Mouse (Mus musculus) heart, embryonic 11.5 days (tissue): ENCODE results near the gene Cel. TPM values are rescaled to one million over a fixed set of nuclear protein-coding genes. Genes with fewer than 3 reads are reported as not detected.

Experiments
- ATAC-seq: fragments of 200-750 bp; cut with Nextera tagmentation; replicated peaks from 2 replicates; pipeline ENCODE4 v1.8.0; 2017; ENCODE audit warnings: moderate library complexity; ENCODE audit not compliant: insufficient number of reproducible peaks, low FRiP score, low TSS enrichment
- H3K27ac ChIP-seq: fragments of 300-500 bp; sonication (generic); 2 replicates; pipeline ENCODE4 v1.5.1; 2014; ENCODE audit warnings: mild to moderate bottlenecking, low read depth, low read length
- H3K27me3 ChIP-seq: fragments of 300-500 bp; sonication (generic); 2 replicates; pipeline ENCODE4 v1.6.1; 2014; ENCODE audit warnings: mild to moderate bottlenecking, low read length, mixed read lengths; ENCODE audit not compliant: control insufficient read depth, insufficient read depth
- H3K36me3 ChIP-seq: fragments of 300-500 bp; sonication (generic); 2 replicates; pipeline ENCODE4 v1.6.1; 2014; ENCODE audit warnings: mild to moderate bottlenecking, low read length, moderate library complexity, mixed read lengths; ENCODE audit not compliant: control insufficient read depth, insufficient read depth
- H3K4me1 ChIP-seq: fragments of 300-500 bp; sonication (generic); 2 replicates; pipeline ENCODE4 v1.6.1; 2014; ENCODE audit warnings: low read length; ENCODE audit not compliant: control insufficient read depth, insufficient read depth
- H3K4me2 ChIP-seq: fragments of 300-500 bp; sonication (generic); 2 replicates; pipeline ENCODE4 v1.6.1; 2014; ENCODE audit warnings: mild to moderate bottlenecking, moderate library complexity
- H3K4me3 ChIP-seq: fragments of 300-500 bp; sonication (generic); 2 replicates; pipeline ENCODE4 v1.5.1; 2014; ENCODE audit warnings: low read depth, low read length
- H3K9ac ChIP-seq: fragments of 300-500 bp; sonication (generic); 2 replicates; pipeline ENCODE4 v1.6.1; 2014; ENCODE audit warnings: mild to moderate bottlenecking, low read depth, low read length, moderate library complexity
- H3K9me3 ChIP-seq: fragments of 300-500 bp; sonication (generic); replicated peaks from 2 replicates; pipeline ENCODE4 v1.6.1; 2016; ENCODE audit warnings: low read length; ENCODE audit not compliant: control insufficient read depth
- WGBS: fragments of 180-500 bp; shearing (Covaris S2); extraction: QIAGEN DNeasy Blood & Tissue Kit; methylation state at CpG from one replicate; pipeline ENCODE4 v1.1.7; 2014; ENCODE audit not compliant: insufficient replicate concordance; 5-methylcytosine and 5-hydroxymethylcytosine counted together
- polyA plus RNA-seq: library from polyadenylated mRNA; unstranded; fragments of >200 nt; fragmentation: Nextera tagmentation; extraction: Ambion mirVana; gene quantifications from 2 replicates; pipeline ENCODE4 v1.2.1, GENCODE M21; 2014

Cel gene
- polyA plus RNA-seq, 1 experiment from 2014 or later: not detected

DNA sequence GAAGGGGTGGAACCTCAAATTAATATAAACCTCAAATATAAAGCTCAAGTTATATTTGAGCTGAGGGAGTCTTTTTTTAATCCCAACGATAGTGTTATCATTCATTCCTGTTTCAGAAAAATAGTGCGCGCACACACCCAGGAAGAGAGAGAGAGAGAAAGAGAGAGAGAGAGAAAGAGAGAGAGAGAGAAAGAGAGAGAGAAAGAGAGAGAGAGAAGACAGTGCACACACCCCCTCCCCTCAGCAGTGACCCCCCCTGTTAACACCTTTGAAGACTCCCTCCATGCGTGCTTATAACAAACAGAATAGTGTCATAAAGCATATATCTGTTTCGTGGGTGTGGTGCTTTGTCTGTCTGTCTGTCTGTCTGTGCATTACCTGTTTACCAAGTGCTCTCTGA is 40.3 kb upstream of the Cel start:
- Histone ChIP-seq H3K4me3 (no peak overlapping the region), H3K27me3 (no peaks in the 10 kb centered on the region), H3K9ac (no peak overlapping the region), H3K9me3 (no peaks in the 10 kb centered on the region), H3K4me1 (peaks cover 25% of the 10 kb centered on the region), H3K4me2 (no peak overlapping the region), H3K27ac (no peak overlapping the region), H3K36me3 (no peaks in the 10 kb centered on the region)
- 92% methylated on average over 5 of the region's 5 CpGs for WGBS
- ATAC-seq: no peak

DNA sequence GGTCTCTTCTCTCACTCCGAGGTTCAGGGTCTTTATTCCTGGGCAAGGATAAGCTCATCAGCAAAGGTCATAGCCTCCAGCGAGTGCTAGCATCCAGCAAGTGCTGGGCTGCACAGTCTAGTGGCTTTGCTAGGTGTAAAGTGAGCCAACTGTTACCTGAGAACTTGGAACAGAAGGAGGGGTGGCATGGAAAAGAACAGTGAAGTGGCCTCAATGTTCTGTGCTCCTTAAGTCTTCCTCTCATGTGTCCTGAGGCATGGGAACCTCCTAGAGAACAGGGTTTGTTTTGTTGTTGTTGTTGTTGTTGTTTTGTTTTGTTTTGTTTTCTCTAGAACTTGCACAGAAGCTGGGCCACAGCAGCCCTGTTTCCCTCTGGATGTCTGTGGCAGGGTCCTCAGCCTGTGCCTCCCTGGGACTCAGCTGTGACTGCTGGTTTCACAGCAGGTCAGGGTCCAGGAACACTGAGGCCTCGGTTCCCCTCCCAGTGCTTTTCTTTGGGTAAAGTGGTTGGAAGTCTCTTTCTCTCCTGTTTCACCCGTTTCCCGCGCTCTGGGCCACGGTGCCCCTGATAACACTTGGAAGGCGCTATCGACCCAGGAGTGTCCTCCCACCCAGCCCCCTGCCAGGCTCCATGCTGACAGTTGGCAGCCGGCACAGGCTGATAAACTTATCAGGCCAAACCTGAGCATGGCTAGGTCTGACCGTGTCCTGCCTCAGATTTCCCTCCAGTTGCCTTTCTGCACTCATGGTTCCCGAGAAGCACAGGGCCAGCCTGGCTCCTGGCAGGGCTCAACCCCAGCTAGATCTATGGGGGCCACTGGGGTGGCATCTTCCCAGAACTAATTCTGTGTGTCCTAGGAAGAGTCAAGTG is 38.8 kb upstream of the Cel start:
- Histone ChIP-seq H3K9me3 (no peaks in the 10 kb centered on the region), H3K4me3 (no peak overlapping the region), H3K27me3 (no peaks in the 10 kb centered on the region), H3K4me1 (peaks cover 35% of the 10 kb centered on the region), H3K4me2 (0 out of 2 replicates have a peak overlapping the region, but pooled peaks have one; percentile 9), H3K9ac (peak overlapping the region; percentile 48), H3K36me3 (no peaks in the 10 kb centered on the region), H3K27ac (peak overlapping the region; percentile 24; the same call in 1 of the 2 replicates)
- 15% methylated on average over 12 of the region's 12 CpGs for WGBS
- ATAC-seq: peak; percentile 74

DNA sequence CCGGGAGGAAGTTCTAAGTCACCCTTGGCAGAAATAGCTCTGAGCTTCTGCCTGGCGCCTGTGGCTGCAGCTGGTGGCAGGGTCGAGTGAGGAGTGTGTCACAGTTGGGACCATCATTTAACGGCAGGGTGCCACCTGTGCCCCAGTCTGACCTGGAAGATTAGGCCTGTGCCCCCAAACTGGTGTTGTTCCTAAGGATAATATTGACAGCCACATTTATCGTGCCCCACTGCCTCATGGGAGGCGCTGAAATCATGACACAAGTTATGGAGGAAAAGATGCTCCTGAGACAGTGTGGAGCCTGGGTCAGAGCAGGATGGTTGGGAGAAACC is 36.3 kb upstream of the Cel start:
- ATAC-seq: no peak
- no peaks in the 10 kb centered on the region for H3K36me3 ChIP-seq
- peaks cover 35% of the 10 kb centered on the region for H3K4me1 ChIP-seq
- no peaks in the 10 kb centered on the region; the same call in 1 of the 2 replicates for H3K27me3 ChIP-seq
- no peak overlapping the region for H3K4me3 ChIP-seq
- no peak overlapping the region for H3K9ac ChIP-seq
- WGBS: 50% methylated on average over 6 of the region's 6 CpGs
- H3K4me2 ChIP-seq: no peak overlapping the region
- no peak overlapping the region for H3K27ac ChIP-seq
- H3K9me3 ChIP-seq: no peaks in the 10 kb centered on the region

DNA sequence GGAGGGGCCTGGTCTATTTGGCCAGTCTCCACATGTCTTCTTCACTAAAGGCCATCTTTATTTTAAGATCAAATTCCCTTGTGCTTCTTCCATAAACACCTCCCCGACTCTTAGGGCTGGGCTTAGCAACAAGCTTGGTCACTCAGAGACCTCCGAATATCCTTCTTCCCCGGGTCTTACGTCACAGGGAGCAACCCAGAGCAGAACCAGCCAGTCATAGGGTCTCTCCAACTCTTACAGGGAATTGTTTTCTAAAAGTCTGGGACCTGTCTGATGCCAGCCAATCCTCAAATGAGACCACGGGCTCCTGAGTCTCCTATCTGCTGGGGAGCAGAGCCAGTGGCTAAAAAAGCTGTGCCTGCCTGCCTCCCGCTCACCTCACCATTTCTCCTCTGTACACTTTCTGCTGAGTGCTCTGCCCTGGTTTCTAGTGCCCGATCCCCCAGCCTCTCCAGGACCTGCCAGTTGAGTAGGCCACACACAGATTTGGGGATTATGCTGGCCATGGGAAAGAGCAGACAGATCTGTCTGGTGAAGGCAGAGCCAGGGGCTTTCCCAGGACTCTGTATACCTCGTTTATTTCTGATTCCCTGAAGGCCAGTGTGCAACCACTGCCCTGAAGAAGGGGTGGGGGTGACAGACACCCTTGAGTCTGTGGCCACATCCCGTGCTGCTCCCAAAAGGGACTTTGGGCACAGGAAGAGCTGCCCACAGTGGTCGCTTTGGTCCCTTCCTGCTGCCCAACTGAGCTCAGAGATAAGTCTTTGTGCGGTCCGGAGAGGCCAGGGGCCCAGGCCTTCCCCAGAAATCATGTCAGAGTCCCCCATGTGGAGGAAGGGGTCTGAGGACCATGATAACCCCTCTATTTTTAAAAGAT is 35.7 kb upstream of the Cel start:
- Histone ChIP-seq H3K36me3 (no peaks in the 10 kb centered on the region), H3K4me2 (peak overlapping the region; percentile 23), H3K27ac (peak overlapping the region; percentile 57; the same call in 1 of the 2 replicates), H3K9me3 (no peaks in the 10 kb centered on the region), H3K9ac (peak overlapping the region; percentile 29; the same call in 1 of the 2 replicates), H3K4me1 (peaks cover 35% of the 10 kb centered on the region), H3K4me3 (no peak overlapping the region), H3K27me3 (no peaks in the 10 kb centered on the region; the same call in 1 of the 2 replicates)
- WGBS: 39% methylated on average over 12 of the region's 12 CpGs
- no peak for ATAC-seq

DNA sequence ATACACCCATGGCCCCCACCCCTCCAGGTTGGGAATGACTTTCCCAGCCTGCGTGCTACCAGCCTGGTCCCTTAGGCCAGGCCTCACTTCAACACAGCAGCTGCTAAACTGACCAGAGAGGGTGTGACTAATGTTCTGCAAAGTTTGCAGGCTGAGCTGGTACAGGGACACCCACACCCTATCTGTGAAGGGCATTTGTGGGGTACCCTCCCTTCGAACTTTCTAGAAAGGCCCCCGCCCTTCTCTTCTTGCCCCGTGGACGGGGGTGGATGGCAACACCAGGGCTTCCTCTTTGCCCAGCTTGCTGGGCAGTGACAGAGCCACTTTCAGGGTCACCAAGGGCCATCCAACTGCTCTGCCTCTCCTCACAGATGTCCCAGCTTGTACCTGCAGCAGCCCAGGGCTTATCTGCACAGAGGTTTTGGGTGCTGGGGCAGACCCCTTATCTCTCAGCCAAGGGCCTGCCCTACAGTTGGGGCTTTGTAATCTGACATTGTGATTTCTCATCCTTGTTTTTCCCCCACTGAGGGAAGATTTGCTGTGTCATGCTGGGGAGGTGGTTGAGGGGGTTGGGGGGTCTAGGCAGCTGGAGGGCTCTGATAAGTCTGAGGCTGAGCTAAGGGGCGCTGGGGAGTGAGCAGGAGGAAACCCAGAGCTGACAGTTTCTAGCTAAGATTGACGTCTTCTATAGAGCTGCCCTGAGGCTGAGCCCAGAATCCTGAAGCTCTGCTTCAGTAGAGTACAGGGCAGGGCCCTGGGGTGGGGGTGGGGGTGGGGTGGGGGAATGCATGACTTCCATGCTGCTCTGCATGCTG is 34.7 kb upstream of the Cel start:
- H3K27ac ChIP-seq: peak overlapping the region; percentile 57
- no peaks in the 10 kb centered on the region for H3K9me3 ChIP-seq
- H3K4me2 ChIP-seq: peak overlapping the region; percentile 23; the same call in 1 of the 2 replicates
- peak; percentile 86 for ATAC-seq
- peak overlapping the region; percentile 4; the same call in 1 of the 2 replicates for H3K9ac ChIP-seq
- H3K36me3 ChIP-seq: no peaks in the 10 kb centered on the region
- H3K27me3 ChIP-seq: no peaks in the 10 kb centered on the region; the same call in 1 of the 2 replicates
- WGBS: 48% methylated on average over 7 of the region's 7 CpGs
- H3K4me1 ChIP-seq: peaks cover 35% of the 10 kb centered on the region
- H3K4me3 ChIP-seq: no peak overlapping the region

DNA sequence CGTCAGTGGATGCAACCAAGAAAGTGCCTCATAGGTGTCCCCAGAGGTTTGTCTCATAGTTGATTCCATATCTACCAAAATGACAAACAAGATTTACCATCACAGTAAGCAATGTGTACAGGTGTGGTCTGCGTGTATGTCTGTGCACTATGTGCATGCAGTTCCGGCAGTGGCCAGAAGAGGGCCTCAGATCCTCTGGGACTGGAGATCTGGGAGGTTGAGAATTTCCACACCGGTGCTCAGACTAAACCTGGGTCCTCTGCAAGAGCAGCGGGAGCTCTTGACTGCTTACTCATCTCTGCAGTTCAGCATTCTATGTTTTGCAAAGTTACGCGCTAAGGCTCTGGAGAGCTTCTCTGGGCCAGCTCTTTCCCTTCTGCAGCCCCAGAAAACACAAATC is 33.8 kb upstream of the Cel start:
- Histone ChIP-seq H3K4me3 (no peak overlapping the region), H3K36me3 (no peaks in the 10 kb centered on the region), H3K27ac (peak overlapping the region; percentile 22; the same call in 1 of the 2 replicates), H3K4me1 (peaks cover 29% of the 10 kb centered on the region), H3K4me2 (no peak overlapping the region), H3K9me3 (no peaks in the 10 kb centered on the region), H3K27me3 (no peaks in the 10 kb centered on the region; the same call in 1 of the 2 replicates), H3K9ac (no peak overlapping the region)
- no peak for ATAC-seq
- WGBS: 85% methylated on average over 7 of the region's 7 CpGs

DNA sequence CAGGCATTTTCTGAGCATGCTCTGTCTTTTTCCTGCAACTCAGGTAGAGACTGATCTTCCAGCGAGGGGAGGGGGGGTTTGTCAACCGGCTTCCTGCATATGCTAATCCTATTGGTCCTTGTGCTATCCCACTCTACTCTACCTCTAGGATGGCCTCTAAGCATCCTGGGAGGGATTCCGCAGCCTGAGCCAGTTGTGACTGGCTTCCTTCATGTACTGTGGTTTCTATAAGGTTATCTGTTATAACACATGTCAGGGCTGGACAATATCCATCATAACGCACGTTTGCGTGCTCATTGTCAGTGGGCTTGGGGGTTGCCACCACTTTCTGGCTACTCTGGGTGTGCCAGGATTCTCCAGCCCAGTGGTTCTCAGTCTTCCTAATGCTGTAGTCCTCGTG is 32.8 kb upstream of the Cel start:
- no peaks in the 10 kb centered on the region for H3K9me3 ChIP-seq
- 67% methylated on average over 7 of the region's 7 CpGs for WGBS
- no peak overlapping the region for H3K4me3 ChIP-seq
- peaks cover 24% of the 10 kb centered on the region for H3K4me1 ChIP-seq
- H3K27ac ChIP-seq: no peak overlapping the region
- no peaks in the 10 kb centered on the region for H3K36me3 ChIP-seq
- ATAC-seq: no peak
- peaks cover under 1% of the 10 kb centered on the region; the same call in 1 of the 2 replicates for H3K27me3 ChIP-seq
- H3K9ac ChIP-seq: no peak overlapping the region
- no peak overlapping the region for H3K4me2 ChIP-seq

DNA sequence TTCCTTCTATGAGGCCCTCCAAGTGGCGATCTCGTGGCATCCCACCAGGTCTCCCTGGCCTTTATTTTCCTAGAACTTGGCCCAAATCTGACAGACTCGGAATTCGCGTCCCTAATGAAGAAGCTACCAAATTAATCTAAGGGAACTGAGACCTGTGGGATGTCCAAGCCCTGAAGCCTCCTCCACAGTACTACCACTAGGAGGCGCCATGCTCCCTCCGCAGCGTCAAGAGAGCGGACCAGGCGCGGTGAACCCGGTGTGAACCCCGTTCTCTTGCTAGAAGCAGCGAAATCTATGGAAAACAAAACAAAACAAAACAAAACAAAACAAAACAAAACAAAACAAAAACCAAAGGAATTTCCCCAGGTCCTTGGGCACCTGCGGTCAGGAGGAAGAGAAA is 29.6 kb upstream of the Cel start:
- Histone ChIP-seq H3K4me2 (peak overlapping the region; percentile 31; the same call in 1 of the 2 replicates), H3K4me3 (no peak overlapping the region), H3K9me3 (no peaks in the 10 kb centered on the region), H3K27ac (no peak overlapping the region), H3K4me1 (peaks cover 3% of the 10 kb centered on the region; the same call in 1 of the 2 replicates), H3K27me3 (peaks cover 3% of the 10 kb centered on the region; the same call in 1 of the 2 replicates), H3K9ac (no peak overlapping the region), H3K36me3 (no peaks in the 10 kb centered on the region)
- ATAC-seq: no peak
- WGBS: 8% methylated on average over 15 of the region's 15 CpGs
